Mouse (Mus musculus) left cerebral cortex, adult 11 months (tissue): ENCODE results near the gene Cs.

Source experiments
- DNase-seq: peaks from one replicate; pipeline ENCODE4 v3.0.0; 2022; ENCODE audit warnings: low spot score

The Cs gene

DNA sequence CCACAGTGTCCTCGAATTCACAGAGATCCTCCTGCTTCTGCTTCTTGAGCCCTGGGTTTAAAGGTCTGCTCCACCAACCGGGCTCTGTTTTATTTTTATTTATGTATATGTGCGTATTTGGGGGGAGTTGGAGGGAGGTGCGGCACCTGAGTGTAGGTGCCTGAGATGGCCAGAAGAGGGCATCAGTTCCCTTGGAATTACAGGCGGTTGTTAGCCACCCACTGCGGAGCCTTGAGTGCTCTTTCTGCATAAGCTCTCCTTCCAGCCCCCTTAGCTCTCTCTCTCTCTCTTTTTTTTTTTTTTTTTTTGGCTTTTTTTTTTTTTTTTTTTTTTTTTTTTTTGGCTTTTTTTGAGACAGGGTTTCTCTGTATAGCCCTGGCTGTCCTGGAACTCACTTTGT lies 36.9 kb downstream of the Cs start:
- no peak for DNase-seq

DNA sequence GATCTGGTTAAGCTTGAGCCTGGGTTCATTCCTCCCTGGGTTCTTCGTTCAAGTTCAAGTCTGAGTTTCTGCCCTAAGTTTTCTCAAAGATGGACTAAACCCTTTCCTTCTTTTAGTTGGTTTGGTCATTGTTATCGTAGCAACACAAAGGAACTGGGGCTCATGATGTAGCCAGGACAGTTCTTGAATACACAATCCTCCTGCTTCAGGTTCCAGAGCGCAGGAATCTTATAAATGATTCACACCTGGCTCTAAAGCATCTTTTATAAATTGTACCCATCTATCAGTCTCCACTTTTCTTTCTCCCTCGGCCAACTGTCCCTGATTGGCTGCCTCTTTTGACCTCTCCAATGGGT lies 38.5 kb downstream of the Cs start:
- no peak for DNase-seq

DNA sequence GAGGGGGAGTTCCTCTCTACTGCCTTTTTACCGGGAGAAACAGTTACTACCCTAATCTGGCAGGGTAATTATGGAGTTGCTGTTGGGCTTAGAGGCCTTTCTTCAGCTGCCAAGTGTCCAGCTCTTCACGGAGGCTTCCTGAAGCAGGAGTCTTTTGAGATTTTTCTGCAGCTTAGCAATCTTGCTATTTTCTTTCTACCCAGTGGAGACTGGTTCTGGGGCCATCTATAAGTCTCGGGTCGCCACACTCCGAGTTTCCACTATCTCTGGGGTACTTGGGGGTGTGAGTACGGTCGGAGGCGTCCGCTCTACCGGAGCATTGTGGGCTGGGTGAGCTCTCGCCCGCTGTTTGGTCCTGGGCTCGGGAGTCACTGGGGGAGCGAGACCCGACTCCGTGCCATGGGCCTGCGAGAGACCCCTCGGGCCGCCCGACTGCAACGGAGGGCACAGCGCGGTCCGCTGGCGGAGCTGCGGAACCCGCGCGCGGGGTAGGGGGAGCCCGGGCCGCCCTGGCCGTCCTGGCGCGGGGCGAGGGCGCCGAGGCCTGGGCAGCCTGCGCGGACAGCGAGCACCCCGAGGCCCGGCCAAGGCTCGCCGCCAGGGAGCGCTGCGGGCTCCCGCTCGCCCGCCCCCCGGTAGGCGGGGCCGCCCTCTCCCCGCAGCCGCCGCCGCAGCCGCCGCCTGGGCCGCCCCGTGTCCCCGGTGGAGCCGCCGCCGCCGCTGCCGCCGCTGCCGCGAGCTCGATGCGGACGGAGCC lies 39.1 kb downstream of the Cs start, which contains the start of gene Ankrd52:
Ankrd52 (plus strand) TSS at position 661 of the 757 bp plus-strand sequence.
- peak; percentile 67 for DNase-seq

DNA sequence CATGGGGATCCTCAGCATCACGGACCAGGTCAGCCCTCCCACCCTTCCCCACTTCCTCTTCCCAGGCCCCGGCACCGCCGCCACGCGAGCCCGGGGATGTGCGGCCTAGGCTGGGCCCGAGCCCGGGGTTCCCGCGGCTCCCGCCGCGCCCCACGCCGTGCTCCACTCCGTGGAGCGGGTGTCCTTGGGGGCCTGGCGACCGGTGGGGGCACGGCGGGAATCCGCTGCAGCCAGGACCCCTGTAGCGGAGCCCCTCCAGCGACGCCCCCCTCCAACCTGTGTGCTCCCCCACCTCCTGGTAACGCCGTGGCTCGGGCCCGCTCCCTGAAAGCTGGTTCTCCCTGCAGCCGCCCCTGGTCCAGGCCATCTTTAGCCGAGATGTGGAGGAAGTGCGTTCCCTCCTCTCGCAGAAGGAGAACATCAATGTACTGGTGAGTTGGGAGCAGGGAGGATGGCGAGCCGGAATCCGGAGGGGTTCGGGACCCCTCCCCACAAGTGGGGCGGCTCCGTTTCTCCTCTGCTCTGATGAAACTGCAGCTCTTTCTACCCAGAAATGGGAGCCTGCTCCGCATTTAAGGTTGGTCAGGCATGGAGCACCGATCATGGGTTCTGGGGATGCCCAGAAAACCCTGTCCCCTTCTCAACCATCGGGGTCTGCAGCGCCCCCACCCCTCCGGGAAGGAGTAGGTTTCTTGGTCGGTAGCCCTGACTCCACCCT lies 39.8 kb downstream of the Cs start:
- DNase-seq = no peak

DNA sequence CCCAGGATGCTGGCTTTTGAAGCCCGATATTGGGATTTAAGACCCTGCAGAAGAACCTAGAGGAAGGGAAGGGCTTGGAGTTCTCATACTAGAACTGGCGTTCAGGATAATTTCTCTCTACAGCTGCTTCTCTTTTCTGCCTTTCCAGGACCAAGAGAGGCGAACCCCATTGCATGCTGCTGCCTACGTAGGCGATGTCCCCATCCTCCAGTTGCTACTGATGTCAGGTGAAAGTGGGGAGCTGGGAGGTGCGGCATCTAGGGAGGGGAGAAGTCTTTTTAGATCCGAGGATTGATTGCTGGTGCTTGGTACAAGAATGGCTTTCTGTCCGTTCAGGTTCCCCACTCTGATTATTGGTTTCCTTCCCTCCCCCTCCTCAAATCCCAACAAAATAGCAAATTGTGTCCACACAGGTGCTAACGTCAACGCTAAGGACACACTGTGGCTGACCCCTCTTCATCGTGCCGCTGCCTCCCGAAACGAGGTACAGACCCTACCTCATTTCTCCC lies 40.5 kb downstream of the Cs start:
- DNase-seq = no peak

DNA sequence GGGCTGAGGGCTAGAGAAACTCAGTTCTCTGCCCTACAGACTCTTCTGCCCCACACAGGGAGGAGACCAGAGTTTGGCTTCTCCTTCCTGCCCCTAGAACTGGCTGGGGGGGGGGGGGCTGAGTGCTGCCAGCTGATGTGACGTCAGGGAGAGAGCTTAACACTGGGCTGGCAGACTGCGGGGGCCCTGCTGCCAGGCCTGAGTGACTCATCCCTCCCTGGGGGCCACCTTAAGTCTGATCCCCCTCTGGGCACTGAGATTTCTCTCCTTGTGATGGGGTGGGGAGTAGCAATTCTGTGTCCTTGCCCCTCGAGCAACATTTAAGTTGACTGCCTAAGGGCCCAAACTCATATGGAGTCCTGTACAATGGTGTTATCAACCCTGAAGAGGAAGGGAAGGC lies 40.9 kb downstream of the Cs start:
- no peak for DNase-seq

DNA sequence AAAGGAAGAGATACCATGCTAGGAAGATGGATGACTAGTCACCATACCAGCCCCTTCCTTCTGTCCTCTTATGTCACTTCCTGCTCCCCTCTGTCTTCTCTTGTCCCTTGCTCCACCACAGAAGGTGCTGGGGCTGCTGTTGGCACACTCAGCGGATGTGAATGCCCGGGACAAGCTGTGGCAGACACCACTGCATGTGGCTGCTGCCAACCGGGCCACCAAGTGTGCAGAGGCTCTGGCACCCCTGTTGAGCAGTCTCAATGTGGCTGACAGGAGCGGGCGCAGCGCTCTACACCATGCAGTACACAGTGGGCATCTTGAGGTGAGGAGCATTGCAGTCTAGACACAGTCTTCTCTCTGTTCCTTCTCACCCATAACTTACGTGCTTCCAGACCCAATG lies 41.7 kb downstream of the Cs start:
- DNase-seq = no peak

DNA sequence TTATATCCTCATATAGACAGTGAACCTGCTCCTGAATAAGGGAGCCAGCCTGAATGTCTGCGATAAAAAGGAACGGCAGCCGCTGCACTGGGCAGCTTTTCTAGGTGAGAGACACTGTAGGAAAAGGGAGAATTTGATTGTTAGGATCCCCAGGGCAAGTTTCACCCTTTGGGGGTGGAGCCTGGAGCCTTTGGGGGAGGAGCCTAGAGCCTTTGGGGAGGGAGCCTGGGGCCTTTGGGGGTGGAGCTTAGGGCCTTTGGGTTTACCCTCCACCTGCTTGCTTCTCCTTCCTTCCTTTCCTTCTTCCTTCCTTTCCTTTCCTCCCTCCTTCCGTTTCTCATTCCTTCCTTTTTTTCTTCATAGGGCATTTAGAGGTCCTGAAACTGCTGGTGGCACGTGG lies 43.0 kb downstream of the Cs start:
- no peak for DNase-seq

DNA sequence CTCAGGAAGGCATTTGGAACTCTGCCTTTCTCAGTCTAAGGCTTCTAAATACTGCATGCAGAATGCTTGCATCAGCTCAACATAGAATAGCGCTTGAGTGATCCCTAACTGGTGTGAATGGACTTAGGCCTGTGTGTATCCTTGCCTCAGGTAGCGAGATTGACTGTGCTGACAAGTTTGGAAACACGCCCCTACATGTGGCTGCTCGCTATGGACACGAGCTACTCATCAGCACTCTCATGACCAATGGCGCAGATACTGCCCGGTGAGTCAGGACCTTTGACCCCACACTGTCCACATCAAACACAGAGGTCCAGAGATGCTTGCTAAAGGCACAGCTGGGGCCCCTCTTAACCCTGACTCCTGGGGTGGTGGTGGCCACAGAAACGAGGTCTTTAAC lies 44.9 kb downstream of the Cs start:
- DNase-seq = no peak

DNA sequence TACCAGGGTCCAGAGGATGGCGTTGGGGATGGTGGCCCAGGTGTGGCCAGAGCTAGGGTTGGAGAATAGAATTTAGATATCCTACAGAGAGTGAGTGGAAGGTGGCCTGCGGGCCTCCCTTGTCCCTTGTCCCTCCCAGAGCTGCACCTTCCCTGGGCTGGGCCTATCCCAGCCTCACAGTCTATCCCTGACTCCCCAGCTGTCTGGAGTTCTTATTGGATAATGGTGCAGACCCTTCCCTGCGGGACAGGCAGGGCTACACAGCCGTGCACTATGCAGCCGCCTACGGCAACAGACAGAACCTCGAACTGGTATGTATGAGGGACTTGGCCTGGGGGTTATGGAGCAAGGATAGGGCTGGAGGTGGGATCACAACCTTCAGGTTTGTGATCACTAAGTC lies 48.4 kb downstream of the Cs start:
- no peak for DNase-seq

DNA sequence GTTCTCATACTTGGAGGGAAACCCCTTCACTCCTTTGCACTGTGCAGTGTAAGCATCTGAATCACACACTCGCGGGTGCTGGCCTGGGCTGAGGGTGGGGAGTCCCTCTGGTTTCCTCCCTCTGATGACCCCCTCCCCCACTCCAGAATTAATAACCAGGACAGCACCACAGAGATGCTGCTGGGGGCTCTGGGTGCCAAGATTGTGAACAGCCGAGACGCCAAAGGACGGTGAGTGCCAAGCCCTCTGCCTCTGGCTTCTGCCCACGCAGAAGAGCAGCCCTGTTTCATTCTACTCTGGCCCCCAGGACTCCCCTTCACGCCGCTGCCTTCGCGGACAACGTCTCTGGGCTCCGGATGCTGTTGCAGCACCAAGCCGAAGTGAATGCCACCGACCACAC lies 51.4 kb downstream of the Cs start:
- DNase-seq = no peak

DNA sequence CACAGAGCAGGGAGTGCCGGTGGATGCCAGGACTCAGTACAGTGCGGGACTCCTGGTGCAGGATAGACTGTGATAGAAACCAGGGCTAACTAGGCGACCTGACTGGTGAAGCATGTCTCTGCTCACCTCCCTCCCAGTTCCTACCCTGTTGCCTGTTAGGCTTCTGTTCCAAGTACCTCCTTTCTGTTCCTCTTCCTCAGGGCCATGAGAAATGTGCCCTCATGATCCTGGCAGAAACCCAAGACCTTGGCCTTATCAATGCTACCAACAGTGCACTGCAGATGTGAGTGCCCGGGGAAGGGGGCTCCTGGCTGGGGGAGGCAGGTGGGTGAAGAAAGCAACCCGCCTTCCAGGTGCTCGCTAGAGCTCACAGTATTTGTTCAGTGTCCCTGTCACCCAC lies 52.0 kb downstream of the Cs start:
- no peak for DNase-seq

DNA sequence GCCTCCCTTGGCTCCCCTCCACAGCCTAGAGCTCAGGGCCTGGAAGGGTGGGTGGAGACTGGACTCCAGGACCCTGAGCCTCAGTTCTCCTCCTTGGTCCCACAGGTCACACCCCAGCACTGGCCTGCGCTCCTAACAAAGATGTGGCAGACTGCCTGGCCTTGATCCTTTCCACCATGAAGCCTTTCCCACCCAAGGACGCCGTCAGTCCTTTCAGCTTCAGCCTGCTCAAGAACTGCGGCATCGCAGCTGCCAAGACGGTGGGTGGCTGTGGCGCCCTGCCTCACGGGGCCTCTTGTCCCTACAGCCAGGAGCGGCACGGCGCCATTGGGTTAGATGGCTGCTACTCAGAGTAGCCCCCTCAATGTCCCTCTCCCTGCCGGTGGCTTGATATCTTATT lies 52.8 kb downstream of the Cs start:
- DNase-seq = no peak

DNA sequence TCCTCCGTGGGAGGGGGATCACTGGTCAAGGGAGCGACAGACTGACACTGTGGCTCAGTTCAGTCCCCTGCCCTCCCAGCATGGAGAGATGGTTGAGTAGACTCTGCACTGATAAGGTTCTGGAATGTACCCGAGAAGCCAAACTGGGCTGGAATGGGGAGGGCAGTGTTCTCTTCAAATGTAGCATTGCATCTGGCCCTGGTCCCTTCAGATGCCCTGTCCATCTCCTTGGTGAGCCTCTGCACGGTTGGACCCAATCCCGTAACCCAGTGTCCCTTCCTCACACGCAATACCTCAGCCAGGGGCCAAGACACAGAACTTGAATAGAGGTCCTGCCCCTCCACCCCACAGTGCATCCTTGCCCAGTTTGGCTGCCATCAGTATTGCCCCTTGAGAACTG lies 54.3 kb downstream of the Cs start:
- no peak for DNase-seq

DNA sequence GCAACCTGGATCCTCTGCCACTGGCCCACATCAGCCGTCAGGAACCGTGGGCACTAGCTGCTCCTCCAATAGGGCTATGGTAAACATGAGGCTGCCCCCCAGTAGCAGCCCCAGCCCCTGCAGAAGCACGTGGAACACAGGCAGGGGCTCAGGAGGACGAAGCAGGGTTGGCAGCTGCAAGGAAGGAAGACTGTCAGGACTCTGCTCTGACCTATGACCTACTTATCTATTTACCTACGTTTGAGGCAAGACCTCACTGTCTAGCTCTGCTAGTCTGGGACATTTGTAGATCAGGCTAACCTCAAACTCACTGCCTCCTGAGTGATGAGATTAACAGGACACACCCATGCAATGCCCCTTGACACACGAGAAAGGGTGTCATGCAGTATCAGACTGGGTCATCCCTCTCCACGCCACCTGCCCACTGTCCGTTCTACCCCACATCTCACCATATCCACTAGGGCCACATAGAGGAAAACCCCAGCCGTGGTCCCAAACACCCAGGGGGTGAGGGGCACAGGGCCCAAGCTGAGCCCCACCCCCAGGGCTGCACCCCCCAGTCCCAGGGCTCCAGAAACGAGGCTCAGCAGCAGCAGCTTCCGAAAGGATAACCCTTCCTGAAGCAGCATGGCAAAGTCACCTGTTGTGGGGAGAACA lies 58.6 kb downstream of the Cs start:
- no peak for DNase-seq

DNA sequence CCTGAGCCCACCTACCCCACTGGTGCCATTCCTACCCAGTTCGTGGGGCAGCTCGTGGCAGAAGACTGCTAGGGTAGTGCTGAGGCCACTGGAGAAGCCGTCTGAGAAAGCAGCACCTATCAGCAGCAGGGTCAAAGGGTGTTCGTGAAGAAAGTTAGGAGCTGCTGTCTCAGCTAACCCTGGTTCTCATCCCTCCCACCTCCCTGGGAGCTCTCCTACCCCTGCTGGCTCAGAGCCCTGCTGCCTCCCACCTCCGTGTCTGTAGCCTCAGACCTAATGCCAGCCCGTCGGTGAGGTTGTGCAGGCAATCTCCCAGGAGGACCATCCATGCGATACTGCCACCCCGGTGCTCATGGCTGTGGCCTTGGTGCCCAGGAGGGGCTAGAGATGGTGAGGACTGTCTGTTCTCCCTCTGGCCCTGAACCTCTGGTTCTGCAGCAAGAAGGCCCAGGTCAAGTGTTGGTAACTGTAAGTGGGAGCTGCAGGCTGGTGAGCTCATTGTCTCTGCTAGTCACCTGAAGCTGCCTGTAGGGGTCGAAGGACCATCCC lies 59.3 kb downstream of the Cs start:
- DNase-seq = no peak

DNA sequence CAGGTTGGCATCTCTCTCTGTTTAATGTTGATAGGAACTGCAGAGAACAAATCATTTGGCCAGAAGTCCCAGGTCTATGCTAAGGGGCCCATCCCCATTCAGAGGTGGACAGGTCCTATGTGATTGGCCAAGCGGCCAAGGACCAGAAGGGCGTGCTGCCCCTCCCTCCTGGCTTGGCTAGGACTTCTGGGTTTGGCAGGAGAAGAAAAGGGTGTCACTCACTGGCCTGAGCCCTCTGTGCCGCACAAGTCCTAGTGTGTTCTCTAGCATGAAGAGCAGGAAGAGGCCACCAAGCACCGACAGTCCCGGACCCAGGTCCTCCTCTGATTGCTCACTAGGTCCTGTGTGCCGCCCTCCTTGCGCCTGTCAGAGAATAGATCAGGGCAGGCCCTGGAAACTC lies 59.9 kb downstream of the Cs start:
- DNase-seq = no peak

DNA sequence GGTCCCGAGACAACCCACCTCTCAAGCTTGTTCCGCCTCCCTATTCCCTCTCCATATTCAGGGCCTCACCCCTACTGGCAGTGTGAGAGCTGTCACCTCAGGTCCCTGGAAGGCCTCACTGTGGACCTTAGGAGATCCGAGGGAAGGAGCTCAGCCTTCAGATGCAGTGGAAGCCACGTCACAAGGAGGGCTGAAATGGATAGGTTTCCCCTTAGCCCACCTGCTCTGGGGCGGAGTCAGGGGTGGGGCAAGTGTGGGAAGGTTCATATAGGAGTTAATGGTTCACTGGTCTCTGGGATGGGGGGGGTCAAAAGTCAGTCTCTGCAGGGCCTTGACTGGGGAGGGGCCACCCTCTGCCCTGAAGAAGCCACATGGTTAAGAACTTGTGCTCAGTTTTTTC lies 62.8 kb downstream of the Cs start:
- DNase-seq = no peak

DNA sequence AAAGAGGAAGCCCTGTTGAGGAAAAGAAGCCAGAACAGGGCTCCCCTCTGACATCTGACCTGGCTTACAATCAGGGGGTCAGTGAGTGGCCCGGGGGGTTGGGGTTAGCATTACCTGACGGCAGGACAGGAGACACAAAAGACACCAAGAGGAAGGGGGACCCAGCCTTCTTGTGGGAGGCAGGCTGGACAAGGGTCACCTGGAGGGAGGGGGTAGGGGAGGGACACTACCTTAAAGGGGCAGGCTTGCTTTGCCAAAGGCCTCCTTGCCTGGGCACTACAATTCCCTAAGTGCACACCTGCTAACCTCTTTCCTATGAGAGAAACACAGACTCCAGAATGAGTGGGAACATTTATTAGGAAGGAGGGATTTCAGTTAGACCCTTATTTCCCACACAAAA lies 63.5 kb downstream of the Cs start, which contains the start of gene Slc39a5:
Slc39a5 (minus strand) TSS at position 174 of the 400 bp plus-strand sequence.
- DNase-seq = no peak

DNA sequence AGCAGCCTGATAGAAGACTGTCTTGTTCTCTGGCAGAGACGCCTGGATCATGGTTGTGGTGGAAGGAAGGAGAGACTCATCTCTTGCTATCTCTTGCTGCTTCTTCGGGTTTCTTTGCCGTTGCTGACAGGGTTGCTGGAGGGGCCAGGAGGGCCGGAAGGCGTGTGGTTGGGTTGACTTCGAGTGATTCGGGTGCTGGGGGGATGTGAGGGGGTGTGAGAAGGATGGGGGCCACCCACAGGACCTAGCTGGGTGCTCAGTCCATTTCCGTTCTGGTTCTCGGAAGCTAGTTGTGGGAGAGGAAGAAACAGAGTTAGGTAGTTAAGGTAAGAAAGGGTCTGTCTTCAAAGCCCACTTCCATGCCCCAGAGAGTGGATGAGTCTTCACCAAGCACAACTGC lies 64.1 kb downstream of the Cs start:
- no peak for DNase-seq

DNA sequence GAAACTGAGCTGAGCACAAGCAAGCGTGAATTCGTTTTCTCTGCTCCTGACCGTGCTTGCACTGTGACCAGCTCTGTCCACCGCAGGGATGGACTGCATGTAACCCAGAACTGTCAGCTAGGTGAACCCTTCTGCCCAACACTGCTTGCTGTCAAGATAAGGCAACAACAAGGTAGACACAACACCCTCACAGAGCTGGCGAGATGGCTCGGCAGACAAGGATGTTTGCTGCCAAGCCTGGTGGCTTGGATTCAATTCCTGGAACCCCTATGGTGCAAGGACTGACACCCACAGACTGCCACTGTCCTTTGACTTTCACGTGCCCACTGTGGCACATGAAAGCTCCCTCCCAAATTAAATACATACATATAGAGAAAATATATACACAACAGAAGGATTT lies 66.4 kb downstream of the Cs start:
- no peak for DNase-seq

DNA sequence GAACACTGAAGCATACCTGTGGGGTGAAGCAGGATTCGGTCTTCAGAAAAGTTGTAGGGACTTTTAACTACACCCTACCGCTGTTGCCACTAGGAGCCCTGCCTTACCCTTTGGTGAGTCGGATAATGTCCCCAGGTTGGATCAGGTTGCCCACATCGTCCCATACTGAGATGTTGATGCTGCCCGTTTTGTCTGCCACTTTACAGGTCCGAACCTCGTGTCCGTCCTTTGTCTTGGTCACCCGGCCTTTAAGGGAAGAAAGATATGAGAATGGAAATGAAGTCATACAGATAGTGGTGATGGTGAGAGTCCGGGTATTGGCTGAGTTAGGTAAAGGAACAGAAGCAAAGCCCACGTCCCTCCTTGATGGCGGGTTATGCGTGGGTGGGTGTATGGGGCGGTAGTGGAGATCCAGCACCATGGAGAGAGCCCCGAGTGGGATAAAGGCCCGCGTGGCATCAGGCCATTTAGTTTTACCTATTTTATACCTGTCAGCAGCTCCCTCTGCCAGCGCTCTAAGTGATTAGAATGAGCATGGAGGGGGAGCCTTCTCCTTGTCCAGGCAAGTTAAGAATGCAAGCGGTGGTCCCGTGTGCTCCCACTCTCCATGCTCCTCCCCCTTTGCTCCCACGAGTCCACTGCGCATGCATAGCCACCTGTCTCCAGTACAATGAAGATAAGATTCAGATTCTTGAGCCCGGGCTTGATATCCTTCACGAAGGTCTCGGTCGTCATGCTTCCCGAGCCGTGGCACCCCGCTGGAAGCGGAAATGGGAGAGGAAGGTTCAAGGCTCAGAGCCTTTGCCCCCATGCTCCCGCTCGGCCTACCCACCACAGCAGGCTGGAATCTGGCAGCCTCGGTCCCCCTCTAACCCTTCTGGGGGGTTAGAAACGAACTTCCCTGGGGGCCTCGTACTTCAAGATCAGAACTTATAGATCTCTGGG lies 71.3 kb downstream of the Cs start:
- no peak for DNase-seq
